Mouse (Mus musculus): ENCODE measurements around the gene Prelid1. TPM values are rescaled to one million over a fixed set of nuclear protein-coding genes. Genes with fewer than 3 reads are reported as not detected.
A peak's percentile ranks its signal among the peaks of the same experiment; 100 is the strongest.

Gene Prelid1
- total and polyA plus RNA-seq, 3 experiments, result 203 to 630 TPM; not detected in 1

- H3K4me1 ChIP-seq (ENCODE audit: control insufficient read depth in 1 of 2, insufficient read depth in 2 of 2, low read length in 2 of 2), result 0 out of 4 replicates have a peak, but pooled peaks cover 0 to 3% of the 10 kb centered on the region in 2 experiments
- TF ChIP-seq MAFK (IDR thresholded peaks at IDR 0.05; ENCODE audit: borderline replicate concordance, low read depth, low read length) (no peak), EP300 (IDR thresholded peaks at IDR 0.05; ENCODE audit: low read depth in 1 of 2, low read length in 2 of 2) (no peak), SMC3 (IDR thresholded peaks at IDR 0.05; ENCODE audit: low read depth, low read length) (no peak), CHD1 (IDR thresholded peaks at IDR 0.05; ENCODE audit: low read depth, low read length) (no peak), ZNF384 (IDR thresholded peaks at IDR 0.05; ENCODE audit: low read depth, low read length) (no peak), HCFC1 (IDR thresholded peaks at IDR 0.05; ENCODE audit: low read depth, low read length) (no peak), CHD2 (IDR thresholded peaks at IDR 0.05; ENCODE audit: low read length) (no peak), ZMIZ1 (IDR thresholded peaks at IDR 0.05; ENCODE audit: low read depth, low read length) (no peak), ETS1 (IDR thresholded peaks at IDR 0.05; ENCODE audit: low read depth, low read length) (no peak), MAZ (IDR thresholded peaks at IDR 0.05; ENCODE audit: low read depth, low read length) (no peak)
- no peaks in the 10 kb centered on the region for H3K27me3 ChIP-seq (ENCODE audit: control insufficient read depth in 1 of 2, insufficient read depth in 2 of 2, low read length in 2 of 2)
- DNase-seq (ENCODE audit: low read depth, low spot score), result no peak
- no peak overlapping the region for H3K9ac ChIP-seq (ENCODE audit: control insufficient read depth, low read depth, low read length, poor library complexity, severe bottlenecking)
- no peaks in the 10 kb centered on the region for H3K36me3 ChIP-seq (ENCODE audit: control insufficient read depth in 1 of 2, insufficient read depth in 2 of 2, low read length in 2 of 2)
- no peak overlapping the region for H3K4me3 ChIP-seq (ENCODE audit: control insufficient read depth in 1 of 2, insufficient read depth in 1 of 2, low read depth in 2 of 2, low read length in 2 of 2)
- H3K9me3 ChIP-seq (replicated peaks; ENCODE audit: insufficient read depth, low read length), result no peaks in the 10 kb centered on the region
- no peak overlapping the region for H3K27ac ChIP-seq (ENCODE audit: control insufficient read depth, low read depth, low read length)
- no peaks in the 10 kb centered on the region for H3K79me2 ChIP-seq (ENCODE audit: control insufficient read depth, insufficient read depth, low read length, poor library complexity)
Observed at GRCm38 (mm10) chr13:55337341-55337975, 17.2 kb downstream of the Prelid1 start.

DNA sequence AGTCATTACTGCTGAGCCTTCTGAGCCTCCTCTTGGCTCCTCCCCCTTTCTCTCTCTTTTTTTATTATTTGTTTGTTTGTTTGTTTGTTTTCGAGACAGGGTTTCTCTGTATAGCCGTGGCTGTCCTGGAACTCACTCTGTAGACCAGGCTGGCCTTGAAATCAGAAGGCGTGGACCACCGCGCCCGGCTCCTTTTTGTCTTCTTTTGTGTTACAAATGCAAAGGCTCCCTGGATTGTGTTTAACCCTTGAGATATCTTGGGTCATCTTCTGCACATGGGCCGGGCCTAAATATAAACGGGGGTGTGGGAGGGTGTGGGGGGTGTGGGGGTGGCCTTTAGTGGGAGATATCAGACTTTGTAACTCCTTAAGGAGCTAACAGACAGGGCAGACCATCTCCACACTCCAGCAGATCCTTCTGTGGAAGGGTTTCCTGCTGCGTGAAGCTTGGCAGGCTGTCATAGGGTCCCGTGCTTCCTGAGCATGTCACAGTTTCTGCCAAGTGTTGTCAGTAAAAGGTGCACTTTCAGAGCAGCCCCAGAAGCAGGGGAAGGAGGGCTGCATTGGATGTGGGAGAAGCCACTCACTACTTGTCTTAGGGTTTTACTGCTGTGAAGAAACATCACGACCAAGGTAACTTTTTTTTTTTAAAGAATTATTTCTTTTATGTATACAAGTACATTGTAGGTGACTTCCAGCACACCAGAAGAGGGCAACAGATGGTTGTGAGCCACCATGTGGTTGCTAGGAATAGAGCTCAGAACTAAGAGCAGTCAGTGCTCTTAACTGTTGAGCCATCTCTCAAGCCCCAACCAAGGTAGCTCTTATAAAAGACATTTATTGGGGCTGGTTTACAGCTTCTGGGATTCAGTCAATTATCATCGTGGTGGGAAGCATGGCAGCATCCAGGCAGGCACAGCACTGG lies 18.1 kb downstream of the Prelid1 start:
- Histone ChIP-seq H3K79me2 (ENCODE audit: control insufficient read depth, insufficient read depth, low read length, poor library complexity) (no peaks in the 10 kb centered on the region), H3K4me3 (ENCODE audit: control insufficient read depth in 1 of 2, insufficient read depth in 1 of 2, low read depth in 2 of 2, low read length in 2 of 2) (no peak overlapping the region), H3K27ac (ENCODE audit: control insufficient read depth, low read depth, low read length) (no peak overlapping the region), H3K4me1 (ENCODE audit: control insufficient read depth in 1 of 2, insufficient read depth in 2 of 2, low read length in 2 of 2) (0 out of 4 replicates have a peak, but pooled peaks cover 0 to 3% of the 10 kb centered on the region in 2 experiments), H3K9me3 (replicated peaks; ENCODE audit: insufficient read depth, low read length) (no peaks in the 10 kb centered on the region), H3K36me3 (ENCODE audit: control insufficient read depth in 1 of 2, insufficient read depth in 2 of 2, low read length in 2 of 2) (no peaks in the 10 kb centered on the region), H3K27me3 (ENCODE audit: control insufficient read depth in 1 of 2, insufficient read depth in 2 of 2, low read length in 2 of 2) (no peaks in the 10 kb centered on the region), H3K9ac (ENCODE audit: control insufficient read depth, low read depth, low read length, poor library complexity, severe bottlenecking) (no peak overlapping the region)
- TF ChIP-seq NRF1 (IDR thresholded peaks at IDR 0.05; ENCODE audit: insufficient read depth, low read depth, low read length, poor library complexity, severe bottlenecking), result peak; percentile 45; the same call in 1 of the 2 replicates
- no peak for TF ChIP-seq RAD21 (IDR thresholded peaks at IDR 0.05; ENCODE audit: low read depth, low read length)
- DNase-seq (ENCODE audit: low read depth, low spot score), result no peak

Data from MEL (cell line).